Mouse (Mus musculus) kidney, adult 2 months (tissue): ENCODE results near the gene Rab1a. TPM values are rescaled to one million over a fixed set of nuclear protein-coding genes. Genes with fewer than 3 reads are reported as not detected.

ENCODE experiments used
- DNase-seq: peaks from one replicate; pipeline ENCODE4 v3.0.0; 2021
- H3K27ac ChIP-seq: fragments of 200-500 bp; 2 replicates; pipeline ENCODE4 v1.5.1; 2012; ENCODE audit warnings: low read depth, low read length, control low read depth, inconsistent platforms; ENCODE audit not compliant: insufficient read depth
- H3K27me3 ChIP-seq: fragments of 200-500 bp; replicated peaks from 2 replicates; pipeline ENCODE4 v1.6.1; 2012; ENCODE audit warnings: mild to moderate bottlenecking, moderate library complexity, low read length, inconsistent platforms; ENCODE audit not compliant: control insufficient read depth, insufficient read depth
- H3K36me3 ChIP-seq: fragments of 200-500 bp; 2 replicates; pipeline ENCODE4 v1.6.1; 2012; ENCODE audit warnings: mild to moderate bottlenecking, moderate library complexity, low read length, inconsistent platforms; ENCODE audit not compliant: control insufficient read depth, insufficient read depth
- H3K4me1 ChIP-seq: fragments of 200-500 bp; 2 replicates; pipeline ENCODE4 v1.6.1; 2011; ENCODE audit warnings: low read length; ENCODE audit not compliant: control insufficient read depth, insufficient read depth
- H3K4me3 ChIP-seq: fragments of 200-500 bp; 2 replicates; pipeline ENCODE4 v1.5.1; 2011; ENCODE audit warnings: mild to moderate bottlenecking, low read depth, low read length, control low read depth; ENCODE audit not compliant: insufficient read depth
- CTCF ChIP-seq: fragments of 200-500 bp; conservative IDR thresholded peaks from 2 replicates; pipeline ENCODE4 v1.5.1; 2011; ENCODE audit warnings: low read depth, mild to moderate bottlenecking, control low read depth, low read length, moderate library complexity, mixed read lengths; ENCODE audit not compliant: insufficient read depth, insufficient read length
- POLR2A ChIP-seq: fragments of 200-500 bp; IDR thresholded peaks from one replicate; pipeline ENCODE4 v1.6.1; 2011; ENCODE audit warnings: low read depth, low read length, control low read depth
- WGBS: fragments of 180-500 bp; shearing (Covaris S2); methylation state at CpG from one replicate; pipeline ENCODE4 v1.1.7; 2018; 5-methylcytosine and 5-hydroxymethylcytosine counted together
- polyA plus RNA-seq: library from polyadenylated mRNA; depleted of rRNA; stranded (reverse); fragments of >200 nt; gene quantifications from 2 replicates; pipeline ENCODE4 v1.2.3, GENCODE M21; 2012

Rab1a gene
- polyA plus RNA-seq, 1 experiment: 119 TPM

- peak overlapping the region; percentile 81 for H3K4me3 ChIP-seq
- peak; percentile 58 for DNase-seq
- TF ChIP-seq POLR2A: peak; percentile 7
- TF ChIP-seq CTCF: no peak
- H3K27me3 ChIP-seq: no peaks in the 10 kb centered on the region
- WGBS: under 1% methylated on average over 32 of the region's 39 CpGs
- H3K4me1 ChIP-seq: peaks cover 5% of the 10 kb centered on the region; the same call in 1 of the 2 replicates
- no peaks in the 10 kb centered on the region for H3K36me3 ChIP-seq
- H3K27ac ChIP-seq: peak overlapping the region; percentile 74
Observed at GRCm38 (mm10) chr11:20248840-20249239, 47.6 kb downstream of the Rab1a start.

DNA sequence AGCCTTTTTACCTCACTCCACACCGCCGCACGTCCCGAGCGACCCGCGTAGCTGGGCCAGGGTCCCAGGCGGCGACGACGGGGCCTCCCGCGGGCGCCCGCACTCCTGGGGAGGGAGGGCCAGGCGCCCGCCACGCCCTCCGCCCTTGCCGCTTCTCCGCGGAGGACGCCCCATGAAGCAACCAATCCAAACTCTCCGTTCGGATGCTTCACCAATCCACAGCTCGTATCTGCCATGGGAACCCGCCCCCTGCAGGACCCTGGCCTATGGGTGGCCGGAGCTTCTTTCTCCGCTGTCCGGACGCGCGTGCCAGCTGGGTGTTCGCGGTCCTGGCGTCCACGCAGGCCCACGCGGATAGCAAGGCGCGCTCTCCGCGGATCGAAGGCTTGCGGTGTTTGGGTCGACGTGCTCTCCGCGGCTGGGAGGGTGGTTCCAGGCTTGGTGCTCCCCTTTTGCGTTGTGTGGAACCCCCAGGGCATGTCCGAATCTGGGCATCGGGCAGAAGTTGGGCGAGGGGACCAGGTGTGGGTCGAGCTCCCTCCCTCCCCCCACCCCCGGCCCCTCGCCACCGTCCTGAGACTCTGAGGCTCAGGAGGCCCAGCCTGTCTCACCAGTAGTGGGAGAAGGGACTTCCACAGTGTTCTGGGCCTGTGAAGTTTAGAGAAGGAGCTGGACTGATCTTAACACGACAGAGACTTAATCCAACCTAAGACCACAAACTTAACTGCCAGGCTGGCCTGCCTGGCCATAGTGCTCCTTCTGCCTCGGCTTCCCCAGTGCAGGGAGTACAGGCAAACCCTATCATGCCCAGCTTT is 48.3 kb downstream of the Rab1a start, which contains the start of gene Cep68:
Gene Cep68 (minus strand): TSS at position 134 of the 815 bp plus-strand sequence.
- peak; percentile 98 for DNase-seq
- Histone ChIP-seq H3K36me3 (no peaks in the 10 kb centered on the region), H3K4me1 (peaks cover 5% of the 10 kb centered on the region; the same call in 1 of the 2 replicates), H3K4me3 (peak within 1 kb of the TSS; percentile 81), H3K27ac (peak within 1 kb of the TSS; percentile 74), H3K27me3 (no peaks in the 10 kb centered on the region)
- TF ChIP-seq CTCF: no peak
- no peak for TF ChIP-seq POLR2A
- under 1% methylated on average over 59 of the region's 59 CpGs for WGBS

GRCm38 (mm10) chr11:20250476-20251178 is 49.4 kb downstream of the Rab1a start:
- H3K4me3 ChIP-seq: no peak overlapping the region
- H3K36me3 ChIP-seq: no peaks in the 10 kb centered on the region
- peaks cover 5% of the 10 kb centered on the region; the same call in 1 of the 2 replicates for H3K4me1 ChIP-seq
- WGBS: 87% methylated on average over 6 of the region's 6 CpGs
- H3K27me3 ChIP-seq: no peaks in the 10 kb centered on the region
- H3K27ac ChIP-seq: no peak overlapping the region
- DNase-seq: no peak
- TF ChIP-seq CTCF (no peak), POLR2A (no peak)

GRCm38 (mm10) chr11:20253088-20253487 is 51.9 kb downstream of the Rab1a start:
- TF ChIP-seq POLR2A (no peak), CTCF (no peak)
- no peaks in the 10 kb centered on the region for H3K36me3 ChIP-seq
- 79% methylated on average over 2 of the region's 2 CpGs for WGBS
- no peak for DNase-seq
- no peak overlapping the region for H3K4me3 ChIP-seq
- peaks cover 5% of the 10 kb centered on the region; the same call in 1 of the 2 replicates for H3K4me1 ChIP-seq
- H3K27ac ChIP-seq: no peak overlapping the region
- no peaks in the 10 kb centered on the region for H3K27me3 ChIP-seq

DNA sequence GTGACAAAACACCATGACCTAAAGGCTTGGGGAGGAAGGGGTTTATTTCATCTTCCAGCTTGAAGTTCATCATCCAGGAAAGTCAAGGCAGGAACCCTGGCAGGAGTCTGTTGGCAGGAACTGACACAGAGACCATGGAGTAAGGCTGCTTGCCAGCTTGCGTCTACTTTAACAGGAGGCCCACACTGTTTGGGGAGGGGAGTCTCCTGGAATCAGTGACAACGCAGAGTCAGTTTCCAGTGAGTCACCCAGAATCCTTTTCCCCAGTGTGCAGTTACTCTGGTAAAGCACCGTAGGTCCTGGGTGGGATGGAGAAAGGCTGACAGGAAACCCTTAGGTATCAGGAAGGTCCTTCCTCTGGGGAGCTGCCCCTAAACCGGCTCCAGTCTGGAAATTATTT is 53.6 kb downstream of the Rab1a start:
- TF ChIP-seq CTCF: no peak
- TF ChIP-seq POLR2A: no peak
- Histone ChIP-seq H3K4me1 (no peaks in the 10 kb centered on the region), H3K4me3 (no peak overlapping the region), H3K27ac (no peak overlapping the region), H3K27me3 (no peaks in the 10 kb centered on the region), H3K36me3 (no peaks in the 10 kb centered on the region)
- no peak for DNase-seq
- WGBS: 73% methylated on average over 4 of the region's 4 CpGs

DNA sequence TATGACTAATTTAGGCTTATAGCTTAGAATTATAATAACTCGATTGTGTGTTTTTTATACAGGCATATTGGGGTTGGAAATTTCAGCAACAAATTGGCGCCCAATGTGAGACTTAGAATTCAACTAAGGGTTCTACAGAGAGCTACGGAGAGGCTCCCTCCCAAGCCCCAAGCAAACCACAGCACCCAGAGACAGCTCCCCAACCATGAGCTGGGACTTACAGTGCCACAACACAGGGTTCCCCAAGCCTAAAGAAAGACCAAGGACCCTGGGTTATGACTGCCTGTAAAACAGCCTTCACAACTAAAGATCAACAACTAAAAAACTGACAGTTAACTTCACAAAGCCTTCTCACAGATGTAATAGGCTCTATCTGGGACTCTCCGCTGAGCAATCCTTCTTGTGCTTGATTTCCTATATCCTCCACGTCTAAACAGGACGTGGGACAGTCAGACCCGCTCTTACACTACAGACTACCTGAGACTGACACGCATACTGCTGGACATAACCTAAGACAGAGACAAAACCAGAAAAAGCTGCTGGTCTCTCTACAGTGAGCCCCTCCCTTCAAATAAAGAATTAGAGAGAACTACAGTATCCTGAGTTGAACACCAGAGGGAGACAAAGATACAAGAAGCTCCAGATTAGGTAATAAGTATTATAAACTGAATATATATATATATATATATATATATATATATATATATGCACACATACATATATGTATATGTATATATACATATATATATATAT is 61.6 kb downstream of the Rab1a start:
- TF ChIP-seq POLR2A (no peak), CTCF (no peak)
- H3K27me3 ChIP-seq: no peaks in the 10 kb centered on the region
- no peaks in the 10 kb centered on the region for H3K4me1 ChIP-seq
- H3K36me3 ChIP-seq: no peaks in the 10 kb centered on the region
- DNase-seq: peak; percentile 45
- no peak overlapping the region for H3K27ac ChIP-seq
- 56% methylated on average over 8 of the region's 8 CpGs for WGBS
- no peak overlapping the region for H3K4me3 ChIP-seq
